Mouse (Mus musculus) liver, embryonic 12.5 days (tissue): ENCODE measurements around the gene Lrrc71. TPM values are rescaled to one million over a fixed set of nuclear protein-coding genes. Genes with fewer than 3 reads are reported as not detected.

ENCODE experiments used
- ATAC-seq: fragments of 200-750 bp; cut with Nextera tagmentation; 2 replicates; pipeline ENCODE4 v1.8.0; 2017; ENCODE audit warnings: moderate number of reproducible peaks, mild to moderate bottlenecking, moderate library complexity
- H3K27ac ChIP-seq: fragments of 300-500 bp; sonication (generic); 2 replicates; pipeline ENCODE4 v1.5.1; 2016; ENCODE audit warnings: mild to moderate bottlenecking
- H3K27me3 ChIP-seq: fragments of 300-500 bp; sonication (generic); replicated peaks from 2 replicates; pipeline ENCODE4 v1.6.1; 2016; ENCODE audit warnings: mild to moderate bottlenecking, moderate library complexity
- H3K36me3 ChIP-seq: fragments of 300-500 bp; sonication (generic); 2 replicates; pipeline ENCODE4 v1.6.1; 2016; ENCODE audit warnings: mild to moderate bottlenecking, moderate library complexity
- H3K4me1 ChIP-seq: fragments of 300-500 bp; sonication (generic); 2 replicates; pipeline ENCODE4 v1.6.1; 2016
- H3K4me2 ChIP-seq: fragments of 300-500 bp; sonication (generic); 2 replicates; pipeline ENCODE4 v1.6.1; 2016; ENCODE audit warnings: mild to moderate bottlenecking, moderate library complexity
- H3K4me3 ChIP-seq: fragments of 300-500 bp; sonication (generic); 2 replicates; pipeline ENCODE4 v1.5.1; 2016; ENCODE audit warnings: mild to moderate bottlenecking, moderate library complexity
- H3K9ac ChIP-seq: fragments of 300-500 bp; sonication (generic); 2 replicates; pipeline ENCODE4 v1.6.1; 2016; ENCODE audit warnings: mild to moderate bottlenecking, moderate library complexity
- H3K9me3 ChIP-seq: fragments of 300-500 bp; sonication (generic); replicated peaks from 2 replicates; pipeline ENCODE4 v1.6.1; 2016; ENCODE audit warnings: mild to moderate bottlenecking, moderate library complexity
- WGBS: fragments of 180-500 bp; shearing (Covaris S2); methylation state at CpG from one replicate; pipeline ENCODE4 v1.1.7; 2016; ENCODE audit not compliant: insufficient replicate concordance; 5-methylcytosine and 5-hydroxymethylcytosine counted together
- polyA plus RNA-seq: library from polyadenylated mRNA; unstranded; fragments of >200 nt; fragmentation: Nextera tagmentation; extraction: Ambion mirVana; gene quantifications from 2 replicates; pipeline ENCODE4 v1.2.1, GENCODE M21; 2016

Lrrc71 gene
- polyA plus RNA-seq, result 0.13 and 0.29 TPM in 2 replicates

GRCm38 (mm10) chr3:87748431-87748830 is at the start of gene Lrrc71:
Gene Lrrc71, minus strand, starts transcription at chr3:87748625.
- no peak within 1 kb of the TSS for H3K4me2 ChIP-seq

DNA sequence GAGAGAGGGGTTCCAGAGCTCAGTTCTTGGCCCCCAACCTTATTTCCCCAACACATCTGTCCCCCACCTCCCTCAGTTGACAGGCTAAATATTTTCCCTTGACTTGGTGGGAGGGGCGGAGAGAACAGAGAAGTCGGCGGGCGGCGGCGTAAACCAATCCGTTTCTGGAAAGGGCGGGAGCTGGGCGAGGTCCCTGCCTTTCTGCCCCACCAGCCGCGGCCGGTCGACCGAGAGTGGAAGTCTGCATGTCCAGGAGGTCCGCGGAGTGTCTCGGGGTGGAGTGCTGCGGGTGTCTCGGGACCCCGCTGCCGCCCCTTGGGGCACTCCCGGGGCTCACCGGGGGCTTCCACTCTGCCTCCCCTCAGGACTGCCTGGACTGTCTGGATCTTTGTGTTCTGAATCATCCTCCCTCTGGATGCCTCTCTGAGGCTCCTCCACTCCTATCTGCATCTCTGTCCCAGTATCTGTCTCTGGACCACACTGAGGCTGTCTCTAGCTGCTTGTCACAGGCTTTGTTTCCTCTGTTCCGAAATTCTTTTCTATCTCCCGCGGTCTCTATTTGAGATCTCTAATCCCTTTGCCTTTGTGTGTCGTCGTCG is 48.4 kb upstream of the Lrrc71 start, which contains the start of gene Insrr:
Gene Insrr (plus strand): TSS at position 216 of the 599 bp plus-strand sequence.
- Histone ChIP-seq H3K4me1 (peaks cover 11% of the 10 kb centered on the region), H3K9ac (no peak within 1 kb of the TSS), H3K9me3 (no peaks in the 10 kb centered on the region), H3K4me3 (peak within 1 kb of the TSS; percentile 27), H3K27me3 (peaks cover 100% of the 10 kb centered on the region), H3K36me3 (no peaks in the 10 kb centered on the region), H3K27ac (no peak within 1 kb of the TSS), H3K4me2 (peak within 1 kb of the TSS; percentile 50)
- WGBS, result 5% methylated on average over 29 of the region's 29 CpGs
- ATAC-seq, result no peak

More at GRCm38 (mm10) chr3:87748431-87748830, at the start of gene Lrrc71:
- H3K27ac ChIP-seq, result no peak within 1 kb of the TSS
- peak; percentile 33 for ATAC-seq
- H3K4me1 ChIP-seq, result no peaks in the 10 kb centered on the region
- no peaks in the 10 kb centered on the region for H3K9me3 ChIP-seq
- no peak within 1 kb of the TSS for H3K9ac ChIP-seq
- WGBS, result 59% methylated on average over 13 of the region's 13 CpGs
- H3K36me3 ChIP-seq, result peaks cover 10% of the 10 kb centered on the region
- peaks cover 6% of the 10 kb centered on the region; the same call in 1 of the 2 replicates for H3K27me3 ChIP-seq
- no peak within 1 kb of the TSS for H3K4me3 ChIP-seq

DNA sequence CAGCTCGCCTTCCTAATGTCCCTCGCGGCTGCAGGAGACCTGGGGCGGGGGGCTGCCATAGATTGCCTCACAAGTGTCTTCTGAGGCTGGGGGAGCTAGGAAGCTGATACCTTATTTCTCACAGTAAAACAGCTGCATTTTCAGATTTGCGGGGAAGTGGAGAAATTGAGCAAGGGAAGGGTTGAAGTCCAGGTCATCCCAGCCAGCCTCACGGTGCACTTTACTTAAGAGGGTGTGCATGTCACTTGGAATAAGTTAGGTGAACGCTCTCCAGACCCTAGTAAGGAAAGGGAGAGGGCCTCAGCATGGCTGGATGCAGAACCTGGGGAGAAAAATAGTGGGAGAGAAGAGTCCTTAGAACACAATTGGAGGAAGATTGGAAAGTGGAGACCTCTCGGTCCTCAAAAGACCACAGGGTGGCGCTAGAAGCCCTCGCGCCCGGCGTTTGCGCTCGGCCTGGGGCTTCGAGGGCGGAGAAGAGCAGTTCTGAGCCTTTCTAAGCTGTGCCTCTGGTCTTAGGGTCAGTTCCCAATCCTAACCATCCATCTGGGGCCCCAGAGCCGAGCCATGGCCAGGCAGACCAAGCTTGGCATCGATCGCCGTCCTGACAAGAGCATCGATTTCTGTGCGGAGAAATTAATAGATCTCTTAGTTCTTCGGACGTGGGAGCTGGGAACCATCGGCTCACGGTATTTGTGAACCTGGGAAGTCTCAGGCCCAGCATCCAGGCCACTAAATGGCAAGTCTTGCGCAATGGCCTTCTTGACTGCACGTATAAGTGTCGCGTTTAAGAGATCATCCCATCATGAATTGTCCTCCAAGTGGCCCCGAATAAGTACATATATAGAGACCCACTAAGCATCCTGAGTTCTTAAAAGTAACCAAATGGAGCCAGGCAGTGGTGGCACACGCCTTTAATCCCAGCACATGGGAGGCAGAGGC is 47.2 kb upstream of the Lrrc71 start:
- Histone ChIP-seq H3K4me3 (peak overlapping the region; percentile 19), H3K36me3 (no peaks in the 10 kb centered on the region), H3K4me2 (peak overlapping the region; percentile 50), H3K9ac (no peak overlapping the region), H3K9me3 (no peaks in the 10 kb centered on the region), H3K4me1 (peaks cover 11% of the 10 kb centered on the region), H3K27ac (no peak overlapping the region), H3K27me3 (peaks cover 100% of the 10 kb centered on the region)
- ATAC-seq, result no peak
- 16% methylated on average over 33 of the region's 33 CpGs for WGBS

- peaks cover 99% of the 10 kb centered on the region for H3K27me3 ChIP-seq
- no peak within 1 kb of the TSS for H3K9ac ChIP-seq
- no peak within 1 kb of the TSS for H3K27ac ChIP-seq
- peak within 1 kb of the TSS; percentile 50 for H3K4me2 ChIP-seq
- 2% methylated on average over 35 of the region's 47 CpGs for WGBS
- H3K4me1 ChIP-seq, result peaks cover 11% of the 10 kb centered on the region
- no peak for ATAC-seq
- peak within 1 kb of the TSS; percentile 19 for H3K4me3 ChIP-seq
- no peaks in the 10 kb centered on the region for H3K36me3 ChIP-seq
- no peaks in the 10 kb centered on the region for H3K9me3 ChIP-seq
Measured at GRCm38 (mm10) chr3:87794922-87795325, 46.5 kb upstream of the Lrrc71 start, which contains the start of gene Ntrk1. Gene Ntrk1, minus strand, starts transcription at chr3:87795162.

- WGBS, result 27% methylated on average over 5 of the region's 5 CpGs
- Histone ChIP-seq H3K4me2 (no peak overlapping the region), H3K4me3 (no peak overlapping the region), H3K36me3 (no peaks in the 10 kb centered on the region), H3K27me3 (peaks cover 72% of the 10 kb centered on the region), H3K9ac (no peak overlapping the region), H3K27ac (no peak overlapping the region), H3K9me3 (no peaks in the 10 kb centered on the region), H3K4me1 (peaks cover 9% of the 10 kb centered on the region)
- no peak for ATAC-seq
Measured at GRCm38 (mm10) chr3:87789768-87790167, 41.3 kb upstream of the Lrrc71 start.

DNA sequence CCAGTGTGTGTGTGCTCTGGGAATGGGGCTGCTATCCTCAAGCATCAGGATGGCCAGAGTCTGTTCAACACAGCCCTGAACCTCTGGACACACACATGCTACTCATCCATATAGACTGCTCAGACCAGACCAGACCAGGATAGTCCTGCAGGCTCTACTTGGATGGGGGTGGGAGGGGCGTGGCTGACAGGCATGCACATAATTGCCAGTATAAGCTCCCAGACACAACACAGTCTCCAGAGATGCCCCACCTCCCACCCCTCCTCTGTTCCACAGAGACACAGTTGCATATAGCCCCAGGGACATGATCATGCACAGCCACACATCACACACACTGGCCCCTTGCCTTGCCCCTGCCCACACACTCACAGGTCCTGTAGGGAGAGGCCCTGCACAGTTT is 40.8 kb upstream of the Lrrc71 start:
- H3K9me3 ChIP-seq, result no peaks in the 10 kb centered on the region
- 40% methylated on average over 1 of the region's 1 CpGs for WGBS
- 0 out of 2 replicates have a peak, but pooled peaks have one; percentile 31 for ATAC-seq
- no peak overlapping the region for H3K27ac ChIP-seq
- H3K4me2 ChIP-seq, result no peak overlapping the region
- H3K4me3 ChIP-seq, result no peak overlapping the region
- peaks cover 67% of the 10 kb centered on the region for H3K27me3 ChIP-seq
- H3K4me1 ChIP-seq, result 0 out of 2 replicates have a peak, but pooled peaks cover 6% of the 10 kb centered on the region
- no peak overlapping the region for H3K9ac ChIP-seq
- H3K36me3 ChIP-seq, result no peaks in the 10 kb centered on the region

- H3K4me3 ChIP-seq, result no peak overlapping the region
- no peak overlapping the region for H3K27ac ChIP-seq
- H3K36me3 ChIP-seq, result no peaks in the 10 kb centered on the region
- no peak overlapping the region for H3K9ac ChIP-seq
- H3K9me3 ChIP-seq, result no peaks in the 10 kb centered on the region
- H3K4me1 ChIP-seq, result 0 out of 2 replicates have a peak, but pooled peaks cover 6% of the 10 kb centered on the region
- peaks cover 56% of the 10 kb centered on the region for H3K27me3 ChIP-seq
- no peak overlapping the region for H3K4me2 ChIP-seq
- no peak for ATAC-seq
- 39% methylated on average over 6 of the region's 6 CpGs for whole genome bisulfite sequencing
Measured at GRCm38 (mm10) chr3:87785626-87786214, 37.3 kb upstream of the Lrrc71 start.

DNA sequence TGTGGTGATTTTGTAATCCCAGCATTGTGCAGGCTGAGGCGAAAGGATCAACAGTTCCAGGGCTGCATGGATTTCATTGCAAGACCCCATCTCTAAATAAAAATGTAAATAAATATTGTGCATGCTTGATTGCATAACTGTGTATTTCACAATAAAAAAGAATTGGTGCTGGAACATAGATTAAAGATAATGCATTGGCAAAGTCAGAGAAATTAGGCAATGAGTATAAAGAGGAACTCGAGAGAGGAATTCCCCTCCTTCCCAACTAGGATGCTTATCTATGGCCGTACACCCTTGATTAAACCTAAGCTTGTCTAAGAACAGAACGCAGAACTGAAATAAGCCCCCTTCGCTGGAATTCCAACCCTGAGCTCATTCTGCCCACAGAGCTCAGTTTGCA is 36.7 kb upstream of the Lrrc71 start:
- 44% methylated on average over 5 of the region's 5 CpGs for WGBS
- ATAC-seq, result no peak
- no peak overlapping the region for H3K4me2 ChIP-seq
- H3K4me1 ChIP-seq, result 0 out of 2 replicates have a peak, but pooled peaks cover 6% of the 10 kb centered on the region
- no peak overlapping the region for H3K9ac ChIP-seq
- no peak overlapping the region for H3K4me3 ChIP-seq
- H3K27me3 ChIP-seq, result peaks cover 57% of the 10 kb centered on the region
- no peaks in the 10 kb centered on the region for H3K36me3 ChIP-seq
- no peak overlapping the region for H3K27ac ChIP-seq
- H3K9me3 ChIP-seq, result no peaks in the 10 kb centered on the region

DNA sequence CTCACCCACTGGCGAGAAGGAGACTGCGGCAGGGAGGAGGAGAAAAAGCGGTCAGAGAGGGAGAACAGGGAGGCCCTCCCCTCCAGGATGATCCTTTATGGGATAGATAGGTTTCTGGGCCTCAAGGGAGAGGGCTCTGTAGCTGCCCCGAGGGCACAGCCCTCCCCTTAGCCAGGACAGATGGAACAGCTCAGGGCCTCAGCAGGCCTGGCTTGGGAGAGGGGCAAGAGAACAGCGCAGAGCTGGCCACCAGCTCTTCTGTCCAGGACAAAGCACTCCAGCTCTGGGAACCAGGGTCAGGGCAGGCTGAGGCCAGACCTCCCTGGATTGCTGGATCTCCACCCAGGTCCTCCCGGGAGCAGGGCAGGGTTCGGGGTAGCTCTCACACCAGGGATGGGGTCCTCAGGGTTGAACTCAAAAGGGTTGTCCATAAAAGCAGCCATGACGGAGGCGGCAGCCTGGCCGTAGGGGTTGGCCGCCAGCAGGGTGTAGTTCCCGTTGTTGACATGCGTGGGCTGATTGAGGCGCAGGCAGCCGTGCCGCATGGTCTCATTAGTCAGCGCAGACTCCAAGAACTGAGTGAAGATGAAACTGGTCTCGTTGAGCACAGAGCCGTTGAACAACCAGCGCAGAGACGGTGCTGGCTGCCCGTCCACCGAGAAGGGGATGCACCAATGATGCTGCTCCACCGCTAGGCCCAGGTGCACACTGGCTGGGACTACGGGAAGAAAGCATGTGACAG is 35.0 kb upstream of the Lrrc71 start:
- Histone ChIP-seq H3K4me1 (no peaks in the 10 kb centered on the region), H3K9me3 (no peaks in the 10 kb centered on the region), H3K27me3 (peaks cover 58% of the 10 kb centered on the region), H3K27ac (no peak overlapping the region), H3K4me3 (no peak overlapping the region), H3K36me3 (no peaks in the 10 kb centered on the region), H3K4me2 (no peak overlapping the region), H3K9ac (no peak overlapping the region)
- ATAC-seq, result no peak
- 76% methylated on average over 25 of the region's 25 CpGs for WGBS

GRCm38 (mm10) chr3:87779086-87779485 is 30.7 kb upstream of the Lrrc71 start:
- Histone ChIP-seq H3K27ac (no peak overlapping the region), H3K9me3 (no peaks in the 10 kb centered on the region), H3K4me3 (no peak overlapping the region), H3K4me1 (no peaks in the 10 kb centered on the region), H3K9ac (no peak overlapping the region), H3K36me3 (no peaks in the 10 kb centered on the region), H3K4me2 (no peak overlapping the region), H3K27me3 (peaks cover 73% of the 10 kb centered on the region)
- 37% methylated on average over 2 of the region's 2 CpGs for WGBS
- ATAC-seq, result no peak

DNA sequence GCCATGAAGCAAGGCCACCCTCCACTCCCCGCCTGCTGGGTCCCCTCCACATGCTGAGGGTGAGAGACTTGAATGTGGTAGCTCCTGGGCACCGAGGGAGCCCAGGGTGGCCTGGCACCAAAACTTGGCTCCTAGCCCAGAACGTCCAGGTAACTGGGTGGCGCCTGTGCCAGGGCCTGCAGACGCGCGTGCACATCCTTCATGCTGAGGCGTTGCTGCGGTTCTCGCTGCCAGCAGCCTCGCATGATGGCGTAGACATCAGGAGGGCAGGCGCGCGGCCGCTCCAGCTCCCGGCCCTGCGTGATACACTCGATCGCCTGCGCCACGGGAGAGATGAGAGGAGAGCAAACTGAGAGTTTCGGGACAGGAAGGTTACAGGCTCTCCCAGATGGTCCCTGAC is 29.9 kb upstream of the Lrrc71 start:
- Histone ChIP-seq H3K4me3 (no peak overlapping the region), H3K9me3 (no peaks in the 10 kb centered on the region), H3K27me3 (peaks cover 71% of the 10 kb centered on the region), H3K36me3 (no peaks in the 10 kb centered on the region), H3K27ac (no peak overlapping the region), H3K9ac (no peak overlapping the region), H3K4me1 (no peaks in the 10 kb centered on the region), H3K4me2 (no peak overlapping the region)
- ATAC-seq, result no peak
- 52% methylated on average over 23 of the region's 23 CpGs for WGBS
